Comparison of ENCODE assay signal across 22 mouse cellular contexts in the genomic region with DNA sequence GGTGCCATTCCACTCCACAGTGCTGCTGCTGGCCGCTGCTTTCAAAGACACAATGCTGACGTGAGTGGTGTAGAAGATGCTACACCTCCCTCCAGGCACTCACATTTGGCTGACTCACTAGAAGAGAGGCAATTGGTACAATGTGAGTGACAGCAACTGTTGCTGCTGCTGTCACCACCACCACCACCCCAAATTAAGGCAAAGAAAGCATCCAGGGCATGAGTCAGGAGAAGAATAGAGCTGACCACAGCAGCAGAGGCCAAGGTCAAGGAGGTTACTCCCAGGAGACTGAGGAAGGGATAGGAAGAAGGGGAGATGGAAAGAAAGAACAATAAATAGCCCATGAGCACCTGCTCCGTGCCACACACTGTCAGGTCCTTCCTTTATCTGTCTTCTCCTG.
DNase-seq lines count a peak whose midpoint lies in the region; ATAC-seq lines count a peak whose summit lies in the region.
"Had no signal": no experiment of that assay in that cellular context is flagged by ENCODE, and none has a peak within 500 bp of the region (broad histone marks: within the 10 kb centered on the region; RNA-seq: fewer than 3 reads in every experiment).

No protein-coding gene starts in this region.

- H3K27me3 ChIP-seq in heart, embryonic 16.5 days (ENCODE audit: control insufficient read depth, insufficient read depth, low read length): no peaks in the 10 kb centered on the region
- H3K27me3 ChIP-seq: embryonic facial prominence, embryonic 15.5 days; hindbrain, embryonic 12.5 days; neural tube, embryonic 15.5 days had no signal

- H3K4me3 ChIP-seq in heart, embryonic 16.5 days (ENCODE audit: low read length): no peak overlapping the region
- H3K4me3 ChIP-seq: embryonic facial prominence, embryonic 15.5 days; hindbrain, embryonic 12.5 days; neural tube, embryonic 15.5 days had no signal

- H3K4me1 ChIP-seq in heart, embryonic 16.5 days (ENCODE audit: control insufficient read depth, insufficient read depth, low read length): peaks cover 61% of the 10 kb centered on the region

- ATAC-seq in heart, embryonic 16.5 days (replicated peaks; ENCODE audit: extremely low read depth, insufficient read depth, low FRiP score): no peak
- ATAC-seq: lung, postnatal 0 days had no signal

- no peak overlapping the region for H3K4me2 ChIP-seq in heart, embryonic 16.5 days (ENCODE audit: low read depth, low read length)
- H3K4me2 ChIP-seq: embryonic facial prominence, embryonic 15.5 days; hindbrain, embryonic 12.5 days; midbrain, embryonic 11.5 days; neural tube, embryonic 15.5 days had no signal

- H3K36me3 ChIP-seq in heart, embryonic 16.5 days (ENCODE audit: control insufficient read depth, insufficient read depth): no peaks in the 10 kb centered on the region
- H3K36me3 ChIP-seq: embryonic facial prominence, embryonic 15.5 days; hindbrain, embryonic 12.5 days; neural tube, embryonic 15.5 days had no signal

- no peaks in the 10 kb centered on the region for H3K9me3 ChIP-seq in heart, embryonic 16.5 days (replicated peaks; ENCODE audit: control insufficient read depth, low read length)
- H3K9me3 ChIP-seq: embryonic facial prominence, embryonic 15.5 days; hindbrain, embryonic 12.5 days; neural tube, embryonic 15.5 days had no signal

- 64% methylated on average over 3 of the region's 3 CpGs for WGBS in heart, embryonic 16.5 days

- no peak overlapping the region for H3K9ac ChIP-seq in heart, embryonic 16.5 days (ENCODE audit: low read length)
- H3K9ac ChIP-seq: embryonic facial prominence, embryonic 15.5 days; hindbrain, embryonic 12.5 days; neural tube, embryonic 15.5 days had no signal

- intact Hi-C loops in heart, postnatal 14 days (cut with DNase I): no loop called here

- peak; percentile 72 for DNase-seq in heart, adult 11 months
- DNase-seq in heart, postnatal 14 days: no peak
- no peak for DNase-seq in heart, adult 18-20 months
- DNase-seq in 3T3-L1 (ENCODE audit: low read depth, low spot score): peak; percentile 12
- DNase-seq in NIH3T3 (ENCODE audit: low read depth): peak; percentile 45
- DNase-seq in lung, postnatal 25 days (ENCODE audit: low spot score): no peak
- no peak for DNase-seq in kidney, adult 11 months
- DNase-seq: adrenal gland, postnatal 25 days; cerebellum, adult 9-10 months; kidney, adult 2 months; left cerebral cortex, postnatal 4 days; right cerebral cortex, adult 18-20 months; right cerebral cortex, postnatal 4 days; thymus, adult 18-20 months; thymus, postnatal 36 days had no signal

- H3K27ac ChIP-seq in heart, embryonic 16.5 days (ENCODE audit: low read length): peak overlapping the region; percentile 37
- H3K27ac ChIP-seq: embryonic facial prominence, embryonic 15.5 days; hindbrain, embryonic 12.5 days; kidney, postnatal 0 days; neural tube, embryonic 15.5 days had no signal

Comparison
In these comparisons a context has a peak if more than half of its experiments do, and no peak if none do; other contexts are left out.
1. DNase-seq: peak in heart, adult 11 months (single experiment), 3T3-L1 (single experiment) and NIH3T3 (single experiment); none in heart, postnatal 14 days (0 of 2), heart, adult 18-20 months (0 of 2), lung, postnatal 25 days (single experiment) and kidney, adult 11 months (single experiment).